Mouse (Mus musculus) liver, embryonic 14.5 days (tissue): Measurements from ENCODE around the gene Klhl10. TPM values are rescaled to one million over a fixed set of nuclear protein-coding genes. Genes with fewer than 3 reads are reported as not detected.
A peak's percentile ranks its signal among the peaks of the same experiment; 100 is the strongest.

Source experiments
- ATAC-seq: fragments of 200-750 bp; cut with Nextera tagmentation; 2 replicates; pipeline ENCODE4 v1.8.0; 2017; ENCODE audit warnings: moderate number of reproducible peaks, mild to moderate bottlenecking, moderate library complexity; ENCODE audit not compliant: insufficient read depth
- DNase-seq, 3 experiments: peaks; one replicate each; pipeline ENCODE4 v3.0.0-alpha.2; 2012 to 2013; ENCODE audit warnings: low read depth in 3 of 3, low spot score in 3 of 3
- H3K27ac ChIP-seq: fragments of 300-500 bp; sonication (generic); 2 replicates; pipeline ENCODE4 v1.5.1; 2014; ENCODE audit warnings: moderate library complexity, mild to moderate bottlenecking, control low read depth, inconsistent platforms
- H3K27me3 ChIP-seq: fragments of 300-500 bp; sonication (generic); 2 replicates; pipeline ENCODE4 v1.6.1; 2014; ENCODE audit warnings: mild to moderate bottlenecking, low read length, moderate library complexity; ENCODE audit not compliant: control insufficient read depth, insufficient read depth
- H3K36me3 ChIP-seq: fragments of 300-500 bp; sonication (generic); replicated peaks from 2 replicates; pipeline ENCODE4 v1.6.1; 2014; ENCODE audit warnings: low read depth; ENCODE audit not compliant: control insufficient read depth, insufficient read depth
- H3K4me1 ChIP-seq, 2 experiments: fragments of 200-500 bp in 1 of 2; fragments of 300-500 bp in 1 of 2; sonication (generic) in 1 of 2; replicated peaks; 2 replicates each; pipeline ENCODE4 v1.6.1; 2012 to 2014; ENCODE audit warnings: antibody characterized with exemption in 1 of 2, inconsistent platforms in 1 of 2, low read length in 1 of 2; ENCODE audit not compliant: control insufficient read depth in 2 of 2, insufficient read depth in 2 of 2
- H3K4me2 ChIP-seq: fragments of 300-500 bp; sonication (generic); 2 replicates; pipeline ENCODE4 v1.6.1; 2014; ENCODE audit warnings: low read depth, mild to moderate bottlenecking, control low read depth, moderate library complexity
- H3K4me3 ChIP-seq, 2 experiments: fragments of 200-500 bp in 1 of 2; fragments of 300-500 bp in 1 of 2; sonication (generic) in 1 of 2; 2 replicates each; pipeline ENCODE4 v1.5.1; 2012 to 2014; ENCODE audit warnings: low read depth in 2 of 2, low read length in 2 of 2, mild to moderate bottlenecking in 2 of 2, control low read depth in 1 of 2, inconsistent platforms in 1 of 2, moderate library complexity in 1 of 2; ENCODE audit not compliant: insufficient read depth in 1 of 2
- H3K9ac ChIP-seq: fragments of 300-500 bp; sonication (generic); replicated peaks from 2 replicates; pipeline ENCODE4 v1.6.1; 2014; ENCODE audit warnings: mild to moderate bottlenecking, control low read depth, moderate library complexity
- H3K9me3 ChIP-seq: fragments of 300-500 bp; sonication (generic); 2 replicates; pipeline ENCODE4 v1.6.1; 2016; ENCODE audit warnings: low read length, mixed read lengths; ENCODE audit not compliant: control insufficient read depth
- CTCF ChIP-seq: IDR thresholded peaks from 2 replicates; pipeline ENCODE4 v1.5.1; 2016; ENCODE audit warnings: antibody characterized with exemption, low read depth, control low read depth
- EP300 ChIP-seq: IDR thresholded peaks from 2 replicates; pipeline ENCODE4 v1.6.1; 2016; ENCODE audit warnings: antibody characterized with exemption, low read depth
- WGBS: fragments of 180-500 bp; shearing (Covaris S2); extraction: QIAGEN DNeasy Blood & Tissue Kit; methylation state at CpG from one replicate; pipeline ENCODE4 v1.1.7; 2014; ENCODE audit not compliant: insufficient replicate concordance; 5-methylcytosine and 5-hydroxymethylcytosine counted together
- polyA plus RNA-seq, 2 experiments: library from polyadenylated mRNA; depleted of rRNA in 1 of 2; stranded (reverse) in 1 of 2; unstranded in 1 of 2; fragments of >200 nt; fragmentation: Nextera tagmentation in 1 of 2; extraction: Ambion mirVana in 1 of 2; gene quantifications; 2 replicates each; pipeline versions ENCODE4 v1.2.1 to v1.2.3; 2012 to 2014

Gene Klhl10
- polyA plus RNA-seq, 2 experiments: 0.15 to 0.16 TPM

- Histone ChIP-seq H3K36me3 (no peaks in the 10 kb centered on the region), H3K27ac (no peak overlapping the region), H3K9me3 (no peaks in the 10 kb centered on the region), H3K4me3 (no peak overlapping the region), H3K4me1 (peaks cover 0 to 6% of the 10 kb centered on the region in 2 experiments; a peak in 1 of 4 replicates), H3K4me2 (no peak overlapping the region), H3K9ac (no peak overlapping the region), H3K27me3 (no peaks in the 10 kb centered on the region)
- TF ChIP-seq EP300: no peak
- peak; percentile 83 for TF ChIP-seq CTCF
- DNase-seq: peak; percentile 37 to 67 (median 48)
- peak; percentile 62 for ATAC-seq
- WGBS: 24% methylated on average over 7 of the region's 7 CpGs
Observed at GRCm38 (mm10) chr11:100425851-100426250, 15.9 kb upstream of the Klhl10 start.

DNA sequence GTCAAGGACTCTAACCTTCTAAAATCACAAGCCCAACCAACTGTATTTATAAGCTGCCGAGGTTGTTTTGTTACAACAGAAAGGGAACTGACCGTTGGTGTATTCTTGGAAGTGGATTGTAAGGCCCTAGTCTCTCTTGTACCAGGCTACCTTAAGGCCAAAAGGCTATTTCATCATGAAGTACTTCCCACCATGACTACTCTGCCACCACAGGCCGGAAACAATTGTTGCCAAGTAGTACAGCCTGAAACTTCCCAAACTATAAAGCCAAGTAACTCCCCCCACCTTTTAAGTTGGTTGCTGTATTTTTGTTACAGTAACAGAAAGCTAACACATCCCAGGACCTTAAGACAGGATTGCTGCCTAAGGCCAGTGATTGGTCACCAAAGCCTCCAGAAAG is 14.9 kb upstream of the Klhl10 start:
- Histone ChIP-seq H3K9me3 (no peaks in the 10 kb centered on the region), H3K27ac (no peak overlapping the region), H3K4me3 (no peak overlapping the region), H3K9ac (no peak overlapping the region), H3K4me1 (peaks cover 0 to 6% of the 10 kb centered on the region in 2 experiments; a peak in 1 of 4 replicates), H3K27me3 (no peaks in the 10 kb centered on the region), H3K36me3 (no peaks in the 10 kb centered on the region), H3K4me2 (no peak overlapping the region)
- no peak for DNase-seq
- ATAC-seq: no peak
- TF ChIP-seq CTCF: no peak
- no peak for TF ChIP-seq EP300
- WGBS: 58% methylated on average over 3 of the region's 3 CpGs

DNA sequence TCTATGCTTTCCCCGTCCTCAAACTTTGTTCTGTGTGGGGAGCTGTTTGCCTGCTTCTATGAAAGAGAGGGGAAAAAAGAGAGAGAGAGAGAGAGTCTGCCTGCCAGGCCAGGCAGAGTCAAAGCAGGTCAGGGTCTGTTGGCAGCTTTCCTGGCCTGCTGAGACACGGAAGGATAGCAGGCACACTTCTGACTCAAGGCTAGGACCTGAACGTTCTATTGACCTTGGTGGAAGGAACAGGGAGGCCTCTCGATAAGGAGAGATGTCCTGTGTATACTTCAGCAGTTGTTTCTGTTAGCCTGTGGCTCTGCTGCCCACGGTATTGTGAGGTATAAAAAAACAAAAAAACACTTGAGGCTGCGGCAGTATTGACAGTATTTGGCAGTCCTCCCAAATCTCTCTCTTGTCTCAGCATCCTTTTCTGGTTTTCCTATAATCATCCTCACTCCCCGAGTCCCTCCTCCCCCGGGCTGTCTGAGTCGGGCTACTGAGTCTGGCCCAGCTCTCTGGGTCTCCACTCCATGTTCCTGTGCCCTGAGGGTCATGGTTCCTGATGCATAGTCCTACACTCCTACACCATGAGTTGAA is 13.0 kb upstream of the Klhl10 start:
- no peaks in the 10 kb centered on the region for H3K27me3 ChIP-seq
- no peaks in the 10 kb centered on the region for H3K9me3 ChIP-seq
- DNase-seq (no peak), ATAC-seq (no peak)
- no peak overlapping the region for H3K27ac ChIP-seq
- no peak overlapping the region for H3K9ac ChIP-seq
- peaks cover 0 to 6% of the 10 kb centered on the region in 2 experiments; a peak in 1 of 4 replicates for H3K4me1 ChIP-seq
- TF ChIP-seq EP300: no peak
- no peak for TF ChIP-seq CTCF
- no peak overlapping the region for H3K4me3 ChIP-seq
- no peak overlapping the region for H3K4me2 ChIP-seq
- 63% methylated on average over 9 of the region's 9 CpGs for WGBS
- H3K36me3 ChIP-seq: no peaks in the 10 kb centered on the region

DNA sequence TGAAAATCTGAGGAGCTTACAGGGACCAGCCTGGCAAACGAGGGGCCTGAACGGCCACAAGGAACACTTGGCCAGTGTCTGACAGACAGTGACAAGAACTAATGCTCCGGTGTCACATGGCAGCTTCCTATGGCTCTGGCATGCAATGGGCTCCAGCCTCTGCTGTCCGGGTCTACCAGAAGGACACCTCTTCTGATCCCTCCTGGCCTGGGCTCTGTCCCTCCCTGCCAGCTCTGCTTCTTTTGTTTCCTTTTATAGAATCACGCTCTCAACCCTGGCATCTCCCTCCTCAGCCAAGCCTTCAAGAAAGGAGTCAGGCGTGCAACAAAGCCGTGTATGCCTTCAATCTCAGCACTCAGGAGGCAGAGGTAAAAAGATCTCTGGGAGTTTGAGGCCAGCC is 11.7 kb upstream of the Klhl10 start:
- TF ChIP-seq CTCF (no peak), EP300 (no peak)
- no peaks in the 10 kb centered on the region for H3K9me3 ChIP-seq
- whole genome bisulfite sequencing: 73% methylated on average over 7 of the region's 7 CpGs
- DNase-seq: no peak
- no peaks in the 10 kb centered on the region for H3K27me3 ChIP-seq
- no peak overlapping the region for H3K4me3 ChIP-seq
- H3K4me1 ChIP-seq: peaks cover 0 to 6% of the 10 kb centered on the region in 2 experiments; a peak in 1 of 4 replicates
- no peak overlapping the region for H3K4me2 ChIP-seq
- ATAC-seq: no peak
- H3K36me3 ChIP-seq: no peaks in the 10 kb centered on the region
- H3K27ac ChIP-seq: no peak overlapping the region
- H3K9ac ChIP-seq: no peak overlapping the region

- H3K9me3 ChIP-seq: no peaks in the 10 kb centered on the region
- ATAC-seq (no peak), DNase-seq (no peak)
- H3K4me3 ChIP-seq: no peak overlapping the region
- H3K9ac ChIP-seq: no peak overlapping the region
- TF ChIP-seq EP300 (no peak), CTCF (no peak)
- no peak overlapping the region for H3K27ac ChIP-seq
- H3K4me1 ChIP-seq: no peaks in the 10 kb centered on the region
- 68% methylated on average over 5 of the region's 5 CpGs for WGBS
- H3K4me2 ChIP-seq: no peak overlapping the region
- H3K36me3 ChIP-seq: no peaks in the 10 kb centered on the region
- H3K27me3 ChIP-seq: no peaks in the 10 kb centered on the region
Observed at GRCm38 (mm10) chr11:100432002-100432401, 9.7 kb upstream of the Klhl10 start.
